Mouse (Mus musculus) macrophage (primary cell): ENCODE measurements at regions not wholly inside any gene's neighbourhood (a gene's known extent, or its start where the extent isn't known, plus 50 kb on each side); places are given as distances from the start of the nearest gene placed in this dataset.
A peak's percentile ranks its signal among the peaks of the same experiment; 100 is the strongest.

Experiments used
- H3K27ac ChIP-seq: fragments of 350-480 bp; formaldehyde crosslinking; 2 replicates; pipeline ENCODE4 v1.9.0; 2021
- H3K36me3 ChIP-seq: fragments of 350-480 bp; formaldehyde crosslinking; 2 replicates; pipeline ENCODE4 v1.9.0; 2021; ENCODE audit errors: inconsistent target
- H3K4me3 ChIP-seq: fragments of 350-480 bp; formaldehyde crosslinking; 2 replicates; pipeline ENCODE4 v1.9.0; 2021; ENCODE audit errors: inconsistent target
- H3K79me2 ChIP-seq: fragments of 350-480 bp; formaldehyde crosslinking; 2 replicates; pipeline ENCODE4 v1.9.0; 2021; ENCODE audit errors: inconsistent target
- WGBS: methylation state at CpG from one replicate; pipeline ENCODE4 v1.1.7; 2026; ENCODE audit warnings: inconsistent platforms; ENCODE audit not compliant: missing documents; 5-methylcytosine and 5-hydroxymethylcytosine counted together

DNA sequence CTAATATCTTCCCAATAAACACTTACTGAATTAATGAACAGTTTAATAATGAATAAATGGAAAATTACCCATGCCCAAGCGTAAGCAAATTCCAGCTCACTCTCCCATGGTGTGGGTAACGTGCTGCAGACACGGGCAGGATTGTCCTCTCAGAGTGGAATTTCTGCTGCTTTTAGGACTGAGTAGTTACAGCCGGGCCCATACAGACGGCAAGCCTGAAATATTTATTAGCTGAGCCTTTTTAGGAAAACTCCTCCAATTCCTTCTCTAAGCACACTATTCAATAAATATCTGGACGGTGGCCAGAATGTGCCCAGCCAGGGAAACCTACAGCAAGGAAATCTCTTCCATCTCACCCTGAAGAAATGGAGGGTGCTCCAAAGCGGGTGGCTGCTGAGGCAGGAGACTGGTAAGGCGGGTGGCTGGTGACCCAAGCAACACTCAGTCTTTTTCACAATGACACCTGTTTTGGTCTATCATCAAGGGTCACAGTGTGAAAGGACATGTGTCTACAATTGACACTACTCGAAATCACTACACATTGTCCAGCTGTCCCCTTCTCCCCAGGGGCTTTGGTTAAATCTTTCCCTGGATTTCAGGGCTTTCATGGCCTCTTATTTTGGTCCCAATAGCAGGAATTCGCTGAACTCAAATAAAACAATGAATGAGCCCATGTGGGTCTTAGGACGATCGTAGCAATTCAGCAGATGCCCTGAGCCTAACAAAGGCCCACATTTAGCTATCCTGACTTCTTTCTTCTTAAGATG, 173.2 kb upstream of the Thbs1 start:
- H3K4me3 ChIP-seq = no peak overlapping the region
- 99% methylated on average over 12 of the region's 12 CpGs for WGBS
- no peak overlapping the region for H3K27ac ChIP-seq
- no peaks in the 10 kb centered on the region for H3K79me2 ChIP-seq
- no peaks in the 10 kb centered on the region for H3K36me3 ChIP-seq

DNA sequence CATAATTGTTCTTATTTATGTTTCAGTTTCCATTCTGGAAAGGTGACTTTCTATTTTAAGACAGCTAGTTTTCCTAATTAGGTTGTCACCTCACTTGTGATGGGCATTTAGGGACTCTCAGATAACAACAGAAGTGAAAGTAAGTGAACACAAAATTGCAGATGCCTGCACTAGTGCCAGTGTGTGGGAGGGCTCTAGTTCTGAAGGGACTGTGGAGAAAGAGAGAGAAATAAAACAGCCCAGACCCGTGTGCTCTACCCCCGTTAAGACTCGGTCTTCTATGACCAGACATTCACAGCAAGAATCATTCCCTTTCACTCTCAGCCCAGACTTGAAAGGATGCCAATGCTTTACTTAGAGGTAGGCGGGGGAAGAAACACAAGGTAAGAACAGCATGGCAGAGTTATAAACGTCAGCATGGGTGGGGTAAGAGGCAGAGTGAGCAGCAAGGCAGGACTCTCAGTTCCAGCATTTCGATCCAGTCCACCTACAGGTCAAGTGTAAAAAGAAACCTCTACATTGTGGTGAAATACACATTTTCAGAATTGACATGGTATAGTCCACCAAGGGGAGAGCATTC, 170.1 kb upstream of the Thbs1 start:
- Histone ChIP-seq H3K27ac (no peak overlapping the region), H3K4me3 (no peak overlapping the region), H3K79me2 (no peaks in the 10 kb centered on the region), H3K36me3 (no peaks in the 10 kb centered on the region)
- WGBS = 32% methylated on average over 6 of the region's 6 CpGs

- no peak overlapping the region for H3K27ac ChIP-seq
- no peaks in the 10 kb centered on the region for H3K36me3 ChIP-seq
- H3K79me2 ChIP-seq = no peaks in the 10 kb centered on the region
- WGBS = 83% methylated on average over 5 of the region's 5 CpGs
- H3K4me3 ChIP-seq = no peak overlapping the region
Measured at GRCm38 (mm10) chr2:117943666-117944065, 168.0 kb upstream of the Thbs1 start.

DNA sequence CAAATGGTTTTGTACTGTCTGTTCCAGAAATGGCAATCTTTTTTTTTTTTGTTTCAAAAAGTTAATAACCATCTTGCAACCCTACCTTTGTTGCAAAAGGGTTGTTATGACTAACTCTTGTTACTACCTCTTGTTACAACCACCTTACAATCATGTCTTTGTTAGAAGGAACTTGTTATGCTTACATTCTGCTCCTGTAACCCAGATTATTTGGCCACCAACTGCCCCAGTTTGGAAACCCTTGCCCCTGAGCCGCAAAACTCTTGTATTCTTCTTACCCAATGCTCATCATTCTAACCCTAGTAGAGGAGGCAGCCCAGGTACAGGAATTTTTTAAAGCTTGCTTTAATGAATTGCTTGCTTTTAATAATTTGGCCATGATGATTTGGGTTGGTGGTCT, 167.4 kb upstream of the Thbs1 start:
- Histone ChIP-seq H3K79me2 (no peaks in the 10 kb centered on the region), H3K36me3 (no peaks in the 10 kb centered on the region), H3K4me3 (no peak overlapping the region), H3K27ac (no peak overlapping the region)
- 90% methylated on average over 1 of the region's 1 CpGs for WGBS

DNA sequence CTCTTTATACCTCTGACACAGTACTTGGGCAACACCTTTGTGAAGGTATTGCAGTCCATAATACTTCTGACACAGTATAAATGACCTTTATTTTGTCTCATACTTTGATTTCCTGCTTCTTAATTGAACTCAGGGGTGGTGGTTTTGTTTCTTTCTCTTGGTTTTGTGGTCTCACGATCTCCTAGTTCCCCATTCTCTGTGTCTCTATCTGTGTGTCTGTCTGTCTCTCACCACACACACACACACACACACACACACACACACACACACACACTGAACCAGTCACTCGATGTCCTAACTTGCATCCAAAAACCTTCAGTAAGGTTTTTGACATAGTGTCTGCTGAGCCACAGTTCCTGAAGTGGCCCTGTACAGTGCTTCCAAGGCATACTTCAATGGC, 166.7 kb upstream of the Thbs1 start:
- Histone ChIP-seq H3K4me3 (no peak overlapping the region), H3K79me2 (no peaks in the 10 kb centered on the region), H3K36me3 (no peaks in the 10 kb centered on the region), H3K27ac (no peak overlapping the region)
- WGBS = no CpG with 5 or more reads among the region's 2 CpGs

GRCm38 (mm10) chr2:117950431-117951336, 161.0 kb upstream of the Thbs1 start:
- Histone ChIP-seq H3K36me3 (no peaks in the 10 kb centered on the region), H3K27ac (no peak overlapping the region), H3K79me2 (no peaks in the 10 kb centered on the region), H3K4me3 (no peak overlapping the region)
- WGBS = 74% methylated on average over 5 of the region's 5 CpGs

DNA sequence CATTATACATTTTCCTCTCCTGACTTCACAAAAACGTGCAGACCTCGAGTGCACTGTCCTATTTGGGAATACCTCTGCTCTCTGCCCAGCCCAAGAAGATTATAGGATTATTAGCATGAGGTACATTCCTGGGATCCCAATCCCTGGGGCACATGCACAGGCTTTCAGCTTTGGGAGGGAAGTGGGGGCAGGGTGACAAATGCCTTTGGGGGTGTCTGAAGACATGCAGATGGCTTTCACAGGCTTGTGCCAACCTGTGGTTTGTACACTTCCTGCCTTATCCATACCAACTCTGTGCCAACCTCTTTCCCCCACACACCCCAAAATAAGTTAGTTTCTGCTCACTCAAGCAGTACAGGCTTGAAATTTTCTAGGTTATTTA, 160.3 kb upstream of the Thbs1 start:
- H3K79me2 ChIP-seq = no peaks in the 10 kb centered on the region
- H3K27ac ChIP-seq = no peak overlapping the region
- H3K4me3 ChIP-seq = no peak overlapping the region
- no peaks in the 10 kb centered on the region for H3K36me3 ChIP-seq
- 22% methylated on average over 2 of the region's 2 CpGs for WGBS

GRCm38 (mm10) chr2:117958737-117959136, 152.9 kb upstream of the Thbs1 start:
- H3K79me2 ChIP-seq = no peaks in the 10 kb centered on the region
- no peaks in the 10 kb centered on the region for H3K36me3 ChIP-seq
- no peak overlapping the region for H3K4me3 ChIP-seq
- no peak overlapping the region for H3K27ac ChIP-seq
- 42% methylated on average over 4 of the region's 4 CpGs for WGBS

- Histone ChIP-seq H3K4me3 (no peak overlapping the region), H3K36me3 (no peaks in the 10 kb centered on the region), H3K79me2 (no peaks in the 10 kb centered on the region), H3K27ac (no peak overlapping the region)
Measured at GRCm38 (mm10) chr2:117959440-117959839, 152.2 kb upstream of the Thbs1 start.

GRCm38 (mm10) chr2:117962531-117962930, 149.1 kb upstream of the Thbs1 start:
- 2% methylated on average over 4 of the region's 4 CpGs for WGBS
- no peaks in the 10 kb centered on the region for H3K36me3 ChIP-seq
- H3K79me2 ChIP-seq = no peaks in the 10 kb centered on the region
- H3K27ac ChIP-seq = peak overlapping the region; percentile 85
- H3K4me3 ChIP-seq = no peak overlapping the region

GRCm38 (mm10) chr2:117963526-117963925, 148.2 kb upstream of the Thbs1 start:
- no peaks in the 10 kb centered on the region for H3K36me3 ChIP-seq
- peak overlapping the region; percentile 85 for H3K27ac ChIP-seq
- 97% methylated on average over 2 of the region's 2 CpGs for WGBS
- H3K4me3 ChIP-seq = no peak overlapping the region
- H3K79me2 ChIP-seq = no peaks in the 10 kb centered on the region

DNA sequence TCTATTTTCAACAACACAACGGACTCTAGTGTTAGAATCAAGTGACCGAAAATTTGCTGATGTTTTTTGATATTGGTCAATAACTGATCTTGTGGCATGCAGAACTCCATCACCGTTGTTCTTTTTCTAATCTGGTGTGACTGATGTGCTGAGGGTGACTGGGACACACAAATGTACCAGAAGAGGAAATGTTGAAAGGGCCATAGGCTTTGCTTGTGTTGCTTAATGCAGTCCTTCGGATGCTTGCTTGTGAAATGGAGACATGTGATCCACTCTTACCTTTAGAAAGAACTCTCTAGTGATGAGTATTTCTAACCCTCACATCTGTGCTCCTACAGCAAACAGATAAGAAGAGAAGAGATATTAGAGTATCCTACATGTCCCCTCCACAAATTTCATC, 145.9 kb upstream of the Thbs1 start:
- no peak overlapping the region for H3K27ac ChIP-seq
- WGBS = 43% methylated on average over 4 of the region's 4 CpGs

DNA sequence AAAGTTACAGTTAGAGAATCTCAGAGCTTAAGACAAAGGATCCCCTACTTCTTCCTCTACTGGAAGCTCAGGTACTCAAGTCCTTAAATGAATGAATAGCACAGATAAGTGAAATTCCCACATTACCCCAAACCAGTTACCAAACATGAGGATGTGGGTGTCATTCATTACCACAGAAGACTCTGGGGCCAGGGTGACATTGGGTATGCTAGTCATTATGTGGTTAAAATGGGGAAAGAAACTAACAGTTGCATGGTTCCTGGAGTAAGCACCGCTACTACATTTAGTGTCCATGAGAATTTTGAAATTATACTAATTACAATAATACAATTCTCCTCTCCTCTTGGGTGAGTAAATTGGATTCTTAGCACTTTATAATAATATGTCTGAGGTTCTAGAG, 142.9 kb upstream of the Thbs1 start:
- no peak overlapping the region for H3K4me3 ChIP-seq
- H3K36me3 ChIP-seq = no peaks in the 10 kb centered on the region
- no peaks in the 10 kb centered on the region for H3K79me2 ChIP-seq
- H3K27ac ChIP-seq = no peak overlapping the region
- 43% methylated on average over 1 of the region's 1 CpGs for WGBS

More for the DNA sequence above, 145.9 kb upstream of the Thbs1 start:
- no peaks in the 10 kb centered on the region for H3K79me2 ChIP-seq
- H3K4me3 ChIP-seq = no peak overlapping the region
- H3K36me3 ChIP-seq = no peaks in the 10 kb centered on the region

DNA sequence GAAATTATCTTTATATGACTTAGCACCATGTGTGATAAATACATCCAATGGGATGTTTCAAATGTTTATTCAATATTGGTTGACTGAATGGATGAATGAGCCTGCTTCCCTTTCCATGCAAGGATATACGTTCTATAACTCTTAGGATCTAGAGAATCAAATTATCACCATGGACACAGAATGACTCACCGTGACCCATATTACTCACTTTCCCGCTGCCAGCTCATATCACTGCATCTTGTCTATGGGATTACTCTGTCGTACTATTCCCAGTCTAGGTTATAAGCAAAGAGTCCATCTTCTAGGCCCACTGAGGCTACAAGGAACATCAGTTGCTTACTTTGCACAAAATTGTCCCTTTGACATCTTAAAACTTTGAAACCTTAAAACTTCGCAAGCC, 141.0 kb upstream of the Thbs1 start:
- 86% methylated on average over 5 of the region's 5 CpGs for WGBS
- Histone ChIP-seq H3K4me3 (no peak overlapping the region), H3K79me2 (no peaks in the 10 kb centered on the region), H3K27ac (no peak overlapping the region), H3K36me3 (no peaks in the 10 kb centered on the region)

DNA sequence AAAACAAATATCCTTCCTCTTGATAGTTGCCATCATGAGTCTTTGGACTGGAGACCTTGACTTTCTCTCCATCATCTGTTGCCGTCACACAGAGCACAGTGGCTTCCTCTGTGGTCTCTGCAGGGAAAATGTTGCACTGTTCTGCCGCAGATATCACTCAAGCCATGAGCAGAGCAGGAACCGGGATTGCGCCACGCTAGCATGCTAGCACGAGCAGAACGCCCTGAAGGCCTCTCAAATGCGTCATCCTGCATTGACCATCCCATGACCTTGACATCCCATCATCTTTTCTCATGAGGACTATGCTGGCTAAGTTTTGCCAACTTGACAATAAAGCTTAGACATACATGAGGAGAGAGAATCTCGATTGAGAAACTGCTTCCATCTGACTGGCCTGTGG, 134.6 kb upstream of the Thbs1 start:
- Histone ChIP-seq H3K27ac (peak overlapping the region; percentile 51), H3K4me3 (no peak overlapping the region), H3K79me2 (no peaks in the 10 kb centered on the region), H3K36me3 (no peaks in the 10 kb centered on the region)
- whole genome bisulfite sequencing = 21% methylated on average over 9 of the region's 9 CpGs
